Mouse (Mus musculus) frontal cortex, adult 2 months (tissue): Measurements from ENCODE around the gene Grid2ip. TPM values are rescaled to one million over a fixed set of nuclear protein-coding genes. Genes with fewer than 3 reads are reported as not detected.

Experiments used
- DNase-seq, 2 experiments: peaks; one replicate each; pipeline ENCODE4 v3.0.0; 2022; ENCODE audit warnings: low spot score in 1 of 2; ENCODE audit errors: extremely low spot score in 1 of 2
- polyA plus RNA-seq: library from polyadenylated mRNA; depleted of rRNA; stranded (reverse); fragments of >200 nt; gene quantifications from 2 replicates; pipeline ENCODE4 v1.2.3, GENCODE M21; 2012; rRNA removed

Gene Grid2ip
- polyA plus RNA-seq, 1 experiment: 7.5 TPM

DNA sequence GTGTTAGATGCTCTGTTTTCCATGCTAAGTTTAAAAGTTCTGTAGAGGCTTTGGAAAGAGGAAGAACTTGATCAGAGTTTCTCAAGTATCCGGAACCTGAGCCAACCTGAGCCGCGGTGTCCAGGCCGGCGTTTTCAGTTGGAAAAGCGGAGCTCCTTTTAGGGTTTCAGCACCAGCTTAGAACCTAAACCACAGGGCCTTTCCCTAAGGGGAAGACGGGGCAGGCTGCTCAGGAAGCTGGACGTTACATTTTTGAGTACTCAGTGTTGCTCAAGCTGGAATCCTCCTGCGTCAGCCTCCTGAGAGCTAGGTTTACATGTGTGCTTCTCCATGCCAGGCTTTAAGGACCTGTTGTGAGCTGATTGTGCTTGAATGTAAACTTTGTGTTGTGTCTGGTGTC lies 49.4 kb downstream of the Grid2ip start:
- no peak for DNase-seq

DNA sequence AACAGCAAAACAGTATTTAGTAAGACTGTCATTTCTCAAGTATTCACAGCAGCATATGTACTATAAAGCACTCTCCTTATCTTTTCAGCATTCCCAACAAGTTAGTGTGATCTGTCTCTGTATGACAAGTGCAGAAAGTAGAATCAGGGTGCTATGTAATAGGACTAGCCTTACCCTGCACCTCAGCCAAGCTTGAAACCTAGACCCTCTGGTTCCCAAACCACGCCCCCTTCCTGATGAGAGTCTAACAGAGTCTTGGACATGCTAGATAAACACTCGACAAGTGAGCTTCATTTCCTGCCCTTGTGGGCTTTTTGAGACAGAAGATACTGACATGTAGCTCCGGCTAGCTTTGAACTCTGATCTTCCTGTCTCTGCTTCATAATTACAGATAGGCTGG lies 52.1 kb downstream of the Grid2ip start:
- DNase-seq: no peak

DNA sequence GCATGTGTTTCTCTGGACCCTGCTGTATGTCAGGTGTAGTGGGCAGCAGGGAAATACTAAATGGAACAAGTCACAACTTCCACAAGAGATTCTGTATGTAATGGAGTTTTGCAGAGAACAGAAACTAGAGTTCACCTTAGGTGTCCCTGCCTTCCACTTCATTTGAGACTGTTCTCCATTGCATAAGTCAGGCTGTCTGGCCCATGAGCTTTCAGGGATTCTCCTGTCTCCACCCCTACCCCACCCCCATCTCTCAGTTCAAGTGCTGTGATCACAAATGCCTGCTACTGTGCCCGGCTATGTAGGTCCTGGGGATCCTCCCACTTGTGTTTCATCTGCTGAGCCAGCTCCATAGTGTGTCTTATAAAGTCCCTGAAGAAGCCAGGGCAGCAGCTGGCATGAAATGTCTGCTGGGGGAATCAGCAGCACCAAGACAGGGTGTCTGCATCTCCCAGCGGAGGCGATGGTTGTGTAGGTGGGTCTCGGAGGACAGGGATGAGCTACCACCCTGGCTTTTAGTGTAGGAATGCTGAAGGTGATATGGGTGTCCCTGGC lies 53.8 kb downstream of the Grid2ip start:
- peak; percentile 15 to 44 for DNase-seq

DNA sequence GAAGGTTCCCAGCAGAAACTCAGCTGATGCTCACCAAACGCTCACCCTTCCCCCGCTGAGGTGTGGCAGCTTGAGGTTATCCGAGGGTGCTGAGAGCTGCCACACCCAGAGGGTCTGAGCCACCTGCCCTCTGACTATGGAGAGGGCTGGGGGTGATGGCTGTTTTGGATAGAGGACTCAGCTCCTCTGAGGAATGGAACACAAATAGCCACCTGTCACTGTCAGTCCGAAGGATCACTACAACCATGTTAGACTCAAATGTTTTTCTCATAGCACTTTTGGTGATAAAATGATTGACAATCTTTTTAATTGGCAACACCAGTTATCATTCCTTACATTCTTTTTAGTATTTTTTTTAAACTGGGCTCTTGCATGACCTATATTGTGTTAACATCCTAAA lies 64.3 kb downstream of the Grid2ip start:
- DNase-seq: no peak

DNA sequence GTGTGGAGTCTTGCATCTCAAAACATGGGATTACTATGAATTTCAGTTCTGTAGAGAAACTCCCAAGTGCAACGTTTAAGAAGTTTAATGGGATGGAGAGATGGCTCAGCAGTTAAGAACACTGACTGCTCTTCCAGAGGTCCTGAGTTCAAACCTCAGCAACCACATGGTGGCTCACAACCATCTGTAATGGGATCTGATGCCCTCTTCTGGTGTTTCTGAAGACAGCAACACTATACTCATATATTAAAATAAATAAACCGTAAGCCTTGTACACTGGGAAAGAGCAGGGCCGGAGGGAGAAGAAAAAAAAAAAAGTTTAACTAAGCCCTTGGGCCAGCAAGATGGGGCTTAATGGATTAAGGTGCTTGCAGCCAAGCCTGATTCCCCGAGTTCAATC lies 65.9 kb downstream of the Grid2ip start:
- no peak for DNase-seq

DNA sequence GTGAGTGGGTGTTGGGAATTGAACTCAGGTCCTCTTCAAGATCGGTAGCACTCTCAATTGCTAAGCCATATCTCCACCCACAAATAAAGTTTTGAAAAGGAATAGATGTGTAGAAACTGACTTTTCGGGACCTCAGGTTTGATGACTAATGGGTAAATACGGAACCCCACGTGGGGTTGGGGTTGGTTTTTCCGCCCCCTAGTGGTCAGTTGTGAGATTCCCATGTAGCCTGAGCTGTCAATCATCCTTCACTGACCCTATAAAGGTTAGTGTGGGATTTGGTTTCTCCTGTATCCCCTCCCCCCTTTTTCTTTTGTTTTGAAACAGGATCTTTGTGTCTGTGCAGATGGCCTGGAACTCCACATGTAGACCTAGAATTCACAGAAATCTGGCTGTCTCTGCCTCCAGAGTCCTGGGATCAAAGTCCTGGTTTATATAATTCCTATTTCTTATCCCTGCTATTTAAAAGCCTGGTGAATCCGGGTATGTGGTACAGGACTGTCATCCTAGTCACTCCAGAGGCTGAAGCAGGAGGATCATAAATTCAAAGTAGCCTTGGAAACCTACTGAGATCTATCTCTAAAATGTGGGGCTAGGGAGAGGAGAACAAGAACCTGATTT lies 66.9 kb downstream of the Grid2ip start:
- DNase-seq: peak in 1 of 2 experiments; percentile 73

DNA sequence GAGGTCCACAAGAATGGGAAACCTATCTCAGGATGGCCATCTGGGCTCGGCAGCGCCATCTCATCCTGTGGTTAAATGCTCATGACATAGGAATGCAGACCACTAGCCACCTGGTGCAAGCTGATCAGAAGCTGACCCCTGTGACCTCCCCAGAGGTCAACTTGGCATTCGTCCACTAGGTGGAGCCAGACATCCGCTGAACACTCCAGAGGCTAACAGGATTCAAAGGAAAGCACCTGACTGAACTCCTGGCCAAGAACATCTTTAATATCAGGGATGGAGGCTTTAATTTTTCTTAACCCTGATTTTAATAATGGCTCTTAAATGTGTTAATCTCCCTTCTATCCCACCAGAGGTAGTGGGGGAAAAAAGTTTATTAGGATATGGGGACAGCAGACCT lies 77.3 kb downstream of the Grid2ip start:
- peak in 1 of 2 experiments; percentile 70 for DNase-seq

DNA sequence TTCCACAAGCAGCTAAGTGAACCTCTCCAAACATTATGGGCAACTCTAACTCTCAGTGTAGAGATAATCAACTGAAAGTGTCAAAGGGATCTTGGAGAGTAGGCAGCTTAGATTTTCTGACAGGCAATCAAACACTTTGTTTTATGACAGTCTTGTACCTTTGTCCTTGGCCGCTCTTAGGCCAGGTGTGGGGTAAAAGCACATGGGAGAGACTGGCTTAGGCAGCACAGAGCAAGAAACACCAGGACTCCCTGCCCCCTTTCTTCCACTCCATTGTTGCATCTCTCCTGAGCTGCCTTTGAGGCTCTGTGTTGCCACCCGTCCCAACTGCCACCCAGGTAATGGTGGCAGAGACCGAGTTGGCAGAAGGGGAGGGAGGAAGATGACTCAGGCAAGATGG lies 84.2 kb downstream of the Grid2ip start:
- no peak for DNase-seq

DNA sequence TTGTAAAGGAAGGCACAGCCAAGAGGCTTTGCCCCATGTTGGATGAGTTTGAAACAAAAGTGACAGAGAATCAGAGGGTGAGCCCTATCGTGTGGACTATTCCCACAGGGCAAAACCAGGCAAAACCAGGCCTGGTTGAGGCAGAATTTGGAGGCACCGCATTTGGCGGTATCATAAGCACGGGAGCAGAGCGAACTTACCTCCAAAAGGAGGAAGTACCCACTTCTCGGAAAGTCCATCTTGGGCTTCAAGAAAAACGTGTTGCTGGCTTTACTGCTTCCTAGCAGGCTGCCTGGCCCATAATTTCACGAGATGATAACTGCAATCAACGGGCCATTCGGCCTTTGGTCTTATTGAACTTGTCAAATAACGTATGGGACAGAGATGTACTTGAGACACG lies 84.6 kb downstream of the Grid2ip start:
- DNase-seq: no peak

Other genes starting within 250 kb of the Grid2ip start
- 29.7 and 33.4 TPM in 2 replicates for gene Rnf216, start 244.3 kb upstream of the Grid2ip start, polyA plus RNA-seq
- 0.08 TPM in 1 of 2 replicates, not detected in the other for gene Olfr718-ps1, start 209.8 kb upstream of the Grid2ip start, polyA plus RNA-seq
- 10.9 and 13.3 TPM in 2 replicates for gene Rbak, start 176.6 kb upstream of the Grid2ip start, polyA plus RNA-seq
- not detected in 2 replicates for gene Spdye4b, start 176.3 kb upstream of the Grid2ip start, polyA plus RNA-seq
- gene Spdye4a, start 130.4 kb upstream of the Grid2ip start, polyA plus RNA-seq: not detected in 2 replicates
- 20.2 and 22.5 TPM in 2 replicates for gene Zfp12, start 122.2 kb upstream of the Grid2ip start, polyA plus RNA-seq
- gene Zfp316, start 87.3 kb upstream of the Grid2ip start, polyA plus RNA-seq: 14.9 and 15.7 TPM in 2 replicates
- 8.8 TPM in 2 replicates for gene Zfp853, start 63.7 kb upstream of the Grid2ip start, polyA plus RNA-seq
- 16.9 and 17.0 TPM in 2 replicates for gene E130309D02Rik, start 42.0 kb upstream of the Grid2ip start, polyA plus RNA-seq
- gene Zdhhc4, start 28.1 kb upstream of the Grid2ip start, polyA plus RNA-seq: 68.2 and 75.4 TPM in 2 replicates
- gene Kdelr2, start 46.5 kb downstream of the Grid2ip start, polyA plus RNA-seq: 28.1 and 30.1 TPM in 2 replicates
- gene Daglb, start 107.2 kb downstream of the Grid2ip start, polyA plus RNA-seq: 24.8 and 25.0 TPM in 2 replicates
- 490 and 503 TPM in 2 replicates for gene Rac1, start 170.7 kb downstream of the Grid2ip start, polyA plus RNA-seq